Mouse (Mus musculus) subcutaneous adipose tissue, adult 2 months (tissue): ENCODE results near the gene Olfr649. TPM values are rescaled to one million over a fixed set of nuclear protein-coding genes. Genes with fewer than 3 reads are reported as not detected.

Experiments used
- polyA plus RNA-seq: library from polyadenylated mRNA; depleted of rRNA; stranded (reverse); fragments of >200 nt; gene quantifications from 2 replicates; pipeline ENCODE4 v1.2.3, GENCODE M21; 2012; ENCODE audit warnings: low replicate concordance; rRNA removed

Gene Olfr649
- not detected in 2 replicates for polyA plus RNA-seq

DNA sequence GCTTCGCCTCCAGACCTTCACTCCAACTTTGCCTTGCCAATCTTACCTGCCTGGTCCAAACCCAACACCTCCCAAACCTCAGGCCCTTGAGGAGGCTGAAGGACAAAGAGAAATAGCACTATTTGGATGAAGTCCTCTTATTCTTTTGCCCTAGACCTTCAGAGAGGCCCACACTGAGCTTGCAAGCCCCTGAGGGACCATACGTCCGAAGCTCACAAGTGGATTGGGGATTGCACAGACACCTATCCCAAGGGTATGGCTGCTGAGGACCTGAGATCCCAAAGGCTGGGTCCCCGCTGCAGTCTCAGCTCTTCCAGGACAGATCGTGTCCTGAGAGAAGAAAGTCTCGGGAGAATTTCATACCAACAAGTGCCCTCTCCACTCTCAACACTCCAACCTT, at the start of gene Olfr649:
TSS of gene Olfr649 (minus strand) at position 101 of the 400 bp plus-strand sequence.

GRCm38 (mm10) chr7:104244287-104245181, 48.7 kb upstream of the Olfr649 start, which contains the start of gene Trim34a:
Gene Trim34a (plus strand): TSS chr7:104244457.

GRCm38 (mm10) chr7:104218701-104219569, 23.1 kb upstream of the Olfr649 start, which contains the start of gene Trim6:
Gene Trim6 (plus strand): TSS chr7:104218793.

GRCm38 (mm10) chr7:104183292-104183691, 12.5 kb downstream of the Olfr649 start, which contains the start of gene Olfr648:
Gene Olfr648 (minus strand): TSS chr7:104183392.

DNA sequence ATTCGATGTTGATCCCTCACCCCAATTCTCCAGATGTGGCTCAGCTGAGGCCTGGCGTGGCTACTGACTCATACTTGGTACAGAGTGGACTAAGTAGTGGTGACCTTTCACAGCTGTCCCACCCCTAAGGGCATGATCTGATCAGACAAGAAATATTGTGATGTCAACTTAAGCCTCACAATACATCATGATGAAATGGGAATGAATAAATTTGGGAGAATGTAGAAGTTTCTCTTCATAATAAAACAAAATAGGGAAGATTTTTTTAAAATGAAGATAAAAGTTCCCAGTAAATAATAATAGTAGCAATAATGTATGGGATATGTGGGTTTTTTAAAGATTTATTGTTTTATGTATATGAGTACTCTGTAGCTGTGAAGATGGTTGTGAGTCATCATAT, 45.3 kb downstream of the Olfr649 start, which contains the start of gene Ubqlnl:
TSS of gene Ubqlnl (minus strand) at position 101 of the 400 bp plus-strand sequence.

DNA sequence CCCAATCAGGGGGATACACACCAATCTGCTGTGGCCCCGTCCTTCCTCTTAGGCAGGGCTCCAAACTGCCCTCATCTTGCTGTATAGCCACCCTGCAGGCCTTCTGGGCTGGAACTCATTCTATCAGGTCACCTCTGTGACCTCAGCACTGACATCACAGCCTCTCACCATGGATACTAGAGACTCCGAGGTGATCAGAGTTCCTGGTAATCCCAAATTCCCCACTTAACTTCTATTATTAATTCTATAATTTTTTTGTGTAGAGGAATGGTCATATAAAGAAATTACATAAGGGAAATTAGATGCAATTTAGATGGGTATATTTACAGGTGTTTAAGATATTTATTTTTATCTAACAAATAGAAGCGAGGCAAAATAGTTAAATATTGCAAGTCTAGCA, 52.6 kb downstream of the Olfr649 start, which contains the start of gene Ubqln3:
TSS of gene Ubqln3 (minus strand) at position 101 of the 400 bp plus-strand sequence.

Other genes with a start within 250 kb of the Olfr649 start
- gene Olfr635, start 224.8 kb downstream of the Olfr649 start, polyA plus RNA-seq: not detected in 2 replicates
- gene Olfr638, start 197.2 kb downstream of the Olfr649 start, polyA plus RNA-seq: not detected in 2 replicates
- gene Olfr639, start 178.7 kb downstream of the Olfr649 start, polyA plus RNA-seq: not detected in 2 replicates
- gene Olfr640, start 170.4 kb downstream of the Olfr649 start, polyA plus RNA-seq: not detected in 2 replicates
- not detected in 2 replicates for gene Olfr641, start 160.5 kb downstream of the Olfr649 start, polyA plus RNA-seq
- not detected in 2 replicates for gene Olfr642, start 143.3 kb downstream of the Olfr649 start, polyA plus RNA-seq
- gene 4930516K23Rik, start 134.5 kb downstream of the Olfr649 start, polyA plus RNA-seq: not detected in 2 replicates
- gene Olfr644, start 124.1 kb downstream of the Olfr649 start, polyA plus RNA-seq: not detected in 2 replicates
- not detected in 2 replicates for gene Olfr645, start 110.5 kb downstream of the Olfr649 start, polyA plus RNA-seq
- not detected in 2 replicates for gene Olfr646, start 91.1 kb downstream of the Olfr649 start, polyA plus RNA-seq
- not detected in 2 replicates for gene Ubqln5, start 66.2 kb downstream of the Olfr649 start, polyA plus RNA-seq
- gene Olfr643, start 58.6 kb downstream of the Olfr649 start, polyA plus RNA-seq: not detected in 2 replicates
- gene Ubqln3, start 52.7 kb downstream of the Olfr649 start, polyA plus RNA-seq: not detected in 2 replicates
- not detected in 2 replicates for gene Ubqlnl, start 45.4 kb downstream of the Olfr649 start, polyA plus RNA-seq
- not detected in 2 replicates for gene Olfm5, start 31.2 kb downstream of the Olfr649 start, polyA plus RNA-seq
- gene Olfr648, start 12.6 kb downstream of the Olfr649 start, polyA plus RNA-seq: 0.08 TPM in 1 of 2 replicates, not detected in the other
- 1.3 TPM in 2 replicates for gene Trim6, start 22.8 kb upstream of the Olfr649 start, polyA plus RNA-seq
- 6.3 and 7.0 TPM in 2 replicates for gene Trim34a, start 48.5 kb upstream of the Olfr649 start, polyA plus RNA-seq
- gene Trim5, start 92.1 kb upstream of the Olfr649 start, polyA plus RNA-seq: 0.64 and 0.89 TPM in 2 replicates
- gene Trim12a, start 119.5 kb upstream of the Olfr649 start, polyA plus RNA-seq: 4.5 and 6.4 TPM in 2 replicates
- 4.3 and 5.3 TPM in 2 replicates for gene Trim34b, start 133.5 kb upstream of the Olfr649 start, polyA plus RNA-seq
- gene Trim12c, start 157.4 kb upstream of the Olfr649 start, polyA plus RNA-seq: 5.7 and 6.5 TPM in 2 replicates
- 0.21 and 0.32 TPM in 2 replicates for gene Trim30b, start 173.9 kb upstream of the Olfr649 start, polyA plus RNA-seq
- 0.09 TPM in 2 replicates for gene Trim30c, start 204.9 kb upstream of the Olfr649 start, polyA plus RNA-seq